Mouse (Mus musculus): ENCODE data around the gene Apoc2.

- no peak for TF ChIP-seq POLR2A (IDR thresholded peaks at IDR 0.05; ENCODE audit: insufficient read depth, low read depth, low read length)
- TF ChIP-seq CTCF (IDR thresholded peaks at IDR 0.05) = no peak
These were observed 48.8 kb upstream of the Apoc2 start for GRCm38 (mm10) chr7:19726541-19726940.

All from heart, adult 2 months (tissue).